Mouse (Mus musculus): Measurements from ENCODE around the gene Jmy.
A peak's percentile ranks its signal among the peaks of the same experiment; 100 is the strongest.

Gene Jmy

GRCm38 (mm10) chr13:93459566-93459965, 40.0 kb downstream of the Jmy start:
- DNase-seq (ENCODE audit: low read depth, low spot score) = no peak

- no peak for DNase-seq (ENCODE audit: low read depth, low spot score)
Measured at GRCm38 (mm10) chr13:93458616-93459015, 41.0 kb downstream of the Jmy start.

DNA sequence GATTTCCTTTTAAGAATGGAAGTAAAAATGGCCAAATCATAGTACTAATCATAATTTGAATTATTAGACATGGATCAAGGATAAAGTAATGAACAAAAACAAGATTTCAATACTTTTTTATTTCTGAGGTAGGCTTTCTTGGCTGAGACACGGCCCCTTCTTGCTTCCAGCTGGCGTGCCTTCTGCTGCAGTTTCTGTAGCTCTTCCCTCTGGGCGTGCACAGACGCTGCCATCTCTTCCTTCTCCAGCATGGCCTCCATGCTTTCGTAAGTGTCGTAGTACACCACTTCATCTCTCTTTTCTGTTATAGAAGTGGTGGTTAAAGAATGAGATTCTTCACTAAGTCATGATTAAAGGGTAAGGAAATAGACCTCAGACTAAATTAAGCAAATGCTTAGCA, 46.3 kb downstream of the Jmy start:
- DNase-seq (ENCODE audit: low read depth, low spot score) = no peak

DNA sequence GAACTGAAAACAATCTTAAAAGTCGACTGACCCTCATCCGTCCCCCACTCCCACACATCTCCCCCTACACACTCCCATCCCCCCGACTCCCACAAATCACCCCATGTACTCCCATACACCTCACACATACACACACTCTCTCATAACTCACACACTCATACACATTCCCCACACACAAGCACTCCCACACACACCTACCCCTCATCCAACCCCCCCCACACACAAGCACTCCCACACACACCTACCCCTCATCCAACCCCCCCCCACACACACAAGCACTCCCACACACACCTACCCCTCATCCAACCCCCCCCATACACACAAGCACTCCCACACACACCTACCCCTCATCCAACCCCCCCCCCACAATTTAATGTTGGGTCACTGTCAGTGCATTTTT, 59.4 kb downstream of the Jmy start:
- DNase-seq (ENCODE audit: low read depth, low spot score) = no peak

GRCm38 (mm10) chr13:93429205-93429604, 70.4 kb downstream of the Jmy start:
- DNase-seq (ENCODE audit: low read depth, low spot score) = no peak

DNA sequence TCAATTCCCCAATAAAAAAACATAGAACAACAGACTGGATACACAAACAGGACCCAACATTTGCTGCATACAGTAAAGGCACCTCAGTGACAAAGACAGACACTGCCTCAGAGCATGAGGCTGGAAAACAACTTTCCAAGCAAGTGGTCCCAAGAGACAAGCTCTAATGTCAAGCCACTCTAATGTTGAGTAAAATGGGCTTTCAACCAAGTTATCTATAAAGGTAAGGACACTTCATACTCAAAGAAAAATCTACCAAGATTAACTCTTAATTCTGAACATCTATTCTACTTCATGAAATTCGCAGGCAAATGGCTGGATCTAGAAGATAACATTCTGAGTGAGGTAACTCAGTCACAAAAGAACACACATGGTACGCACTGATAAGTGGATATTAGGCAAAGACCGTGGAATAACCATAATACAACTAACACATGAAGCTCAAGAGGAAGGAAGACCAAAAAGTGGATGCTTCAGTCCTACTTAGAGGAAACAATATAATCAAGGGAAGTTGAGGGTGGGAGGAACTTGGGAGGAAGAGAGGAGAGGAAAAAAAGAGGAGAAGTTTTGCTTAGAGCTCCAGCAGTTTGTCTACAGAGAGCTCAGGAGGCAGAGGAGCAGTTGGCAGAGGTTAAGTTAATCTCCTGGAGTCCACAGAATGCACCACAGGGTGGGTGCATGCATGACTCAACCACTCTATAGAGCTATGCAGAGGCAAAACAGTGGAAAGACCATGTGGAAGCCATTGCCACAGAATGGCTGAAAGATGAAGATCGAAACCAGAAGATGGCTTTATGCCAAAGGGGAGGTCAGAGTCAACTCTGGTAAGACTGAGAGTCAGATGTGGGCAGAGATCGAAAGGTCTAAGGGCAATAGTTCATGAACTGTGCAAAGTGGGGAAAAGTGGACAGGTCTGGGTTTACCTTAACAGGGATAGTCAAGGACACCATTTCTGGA, 71.4 kb downstream of the Jmy start:
- DNase-seq (ENCODE audit: low read depth, low spot score) = peak; percentile 5

- no peak for DNase-seq (ENCODE audit: low read depth, low spot score)
Measured at GRCm38 (mm10) chr13:93423224-93423623, 76.4 kb downstream of the Jmy start.

GRCm38 (mm10) chr13:93419779-93420178, 79.8 kb downstream of the Jmy start:
- no peak for DNase-seq (ENCODE audit: low read depth, low spot score)

DNA sequence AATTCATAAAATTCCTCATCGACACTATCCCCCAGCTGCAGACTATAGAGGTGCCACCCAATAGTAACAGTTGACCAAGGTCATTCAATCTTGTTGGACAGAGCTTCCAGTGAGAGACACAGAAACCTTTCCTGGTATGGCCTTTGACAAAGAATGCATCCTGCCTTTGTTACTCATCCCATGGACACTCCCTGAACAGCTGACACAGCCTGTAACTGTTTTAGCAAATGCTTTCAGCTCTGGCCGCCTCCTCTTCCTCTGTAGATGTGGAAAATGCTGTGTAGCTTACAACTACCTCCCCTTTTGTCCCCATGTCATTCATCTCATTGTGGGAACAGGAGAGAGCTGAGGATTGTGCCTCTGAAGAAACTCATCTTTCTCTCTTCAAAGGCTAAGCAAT, 81.3 kb downstream of the Jmy start:
- DNase-seq (ENCODE audit: low read depth, low spot score) = peak; percentile 40

DNA sequence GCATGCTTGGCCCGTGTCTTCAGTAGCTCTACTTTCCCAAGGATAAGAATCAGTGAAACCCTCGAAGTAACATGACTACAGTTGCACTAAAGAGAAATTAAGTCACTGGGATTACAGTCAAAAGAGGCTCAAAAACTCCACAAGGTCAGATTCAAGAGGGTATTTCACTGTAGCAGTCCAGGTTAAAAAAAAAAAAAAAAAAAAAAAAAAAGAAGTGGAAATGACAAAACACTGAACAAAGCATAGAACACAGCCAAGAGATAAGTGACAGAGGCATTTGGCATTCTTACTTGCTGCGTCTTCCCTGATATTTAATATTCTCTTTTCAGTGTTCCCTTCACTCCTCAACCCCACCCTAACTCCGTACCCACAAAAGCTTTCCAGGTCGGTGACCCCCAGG, 84.6 kb downstream of the Jmy start:
- no peak for DNase-seq (ENCODE audit: low read depth, low spot score)

DNA sequence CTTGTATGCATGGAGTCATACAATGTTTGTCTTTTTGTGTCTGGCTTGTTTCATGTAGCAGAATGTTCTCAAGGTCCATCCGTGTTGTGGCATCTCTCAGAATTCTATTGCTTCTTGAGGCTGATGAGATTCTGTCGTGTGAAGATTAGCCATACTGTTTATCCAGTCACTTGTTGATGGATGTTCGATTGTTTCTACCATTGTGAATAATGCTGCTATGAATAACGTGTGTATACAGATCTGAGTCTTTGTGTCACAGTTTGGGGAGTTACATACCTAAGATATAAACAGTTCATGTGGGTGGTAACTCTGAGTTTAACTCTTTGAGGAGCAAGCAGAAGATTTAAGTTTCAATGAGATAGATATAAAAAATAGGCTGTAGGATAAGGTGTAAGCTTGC, 89.3 kb downstream of the Jmy start:
- DNase-seq (ENCODE audit: low read depth, low spot score) = no peak

DNA sequence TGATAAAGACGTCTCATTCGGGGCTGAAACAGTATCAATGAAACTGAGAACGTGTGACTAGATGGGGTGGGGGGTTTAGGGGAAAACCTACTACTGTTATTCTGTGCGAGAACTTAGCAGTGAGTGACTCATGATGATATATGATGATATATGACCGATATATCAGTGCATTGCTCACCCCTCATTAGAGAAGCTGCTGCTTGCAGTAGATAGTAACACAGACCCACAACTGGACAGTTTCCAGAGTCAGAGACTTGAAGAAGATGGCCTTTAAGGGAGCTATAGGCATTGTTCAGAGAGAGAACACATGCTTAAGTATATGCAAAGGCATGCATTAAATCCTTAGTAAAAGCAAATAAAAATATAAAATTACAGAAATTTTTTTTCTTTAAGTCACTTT, 92.8 kb downstream of the Jmy start:
- no peak for DNase-seq (ENCODE audit: low read depth, low spot score)

- no peak for DNase-seq (ENCODE audit: low read depth, low spot score)
Measured at GRCm38 (mm10) chr13:93401947-93402346, 97.7 kb downstream of the Jmy start.

DNA sequence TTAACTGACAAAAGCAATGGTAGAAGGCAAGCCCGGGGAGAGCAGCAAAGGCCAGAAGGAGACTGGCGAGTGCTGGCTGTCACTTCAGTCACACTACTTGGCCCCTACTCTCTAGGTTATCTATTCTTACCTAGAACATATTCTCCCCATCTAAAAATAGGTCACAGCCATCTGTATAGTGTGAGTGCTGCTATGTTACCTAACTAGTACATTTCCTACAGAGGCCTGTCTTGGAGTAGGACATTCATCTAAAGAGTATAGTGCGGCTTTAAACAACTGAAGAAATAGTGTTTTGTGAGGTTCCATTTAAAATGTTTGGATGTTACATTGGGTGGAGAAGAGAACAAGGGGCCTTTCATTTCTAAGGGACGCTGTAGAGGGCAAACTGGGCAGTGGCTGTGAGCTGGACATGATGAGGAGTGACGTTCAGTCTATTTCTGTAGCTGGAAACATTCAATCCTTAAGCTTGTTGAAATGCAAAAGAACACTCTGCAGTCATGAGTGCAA, 99.8 kb downstream of the Jmy start:
- DNase-seq (ENCODE audit: low read depth, low spot score) = no peak

DNA sequence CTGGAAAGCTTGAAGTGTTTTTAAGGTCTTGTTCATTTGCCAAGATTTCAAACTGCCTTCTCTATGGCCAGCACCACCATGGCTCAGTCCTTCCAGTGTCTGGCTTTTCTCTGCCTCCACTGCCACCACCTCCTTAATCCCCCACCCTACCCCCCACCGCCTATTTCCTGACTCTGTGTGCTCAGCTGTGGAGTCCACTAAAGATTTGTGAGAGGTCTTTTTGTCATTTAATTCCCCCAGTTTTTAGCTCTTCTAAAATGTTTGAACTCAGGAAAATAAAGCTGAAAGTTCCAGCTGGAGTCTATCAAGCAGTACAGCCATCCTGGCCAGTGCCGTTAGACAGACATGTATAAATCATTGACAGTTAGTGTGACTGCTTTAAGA, 110.4 kb downstream of the Jmy start:
- DNase-seq (ENCODE audit: low read depth, low spot score) = no peak

GRCm38 (mm10) chr13:93388594-93389241, 110.9 kb downstream of the Jmy start:
- no peak for DNase-seq (ENCODE audit: low read depth, low spot score)

DNA sequence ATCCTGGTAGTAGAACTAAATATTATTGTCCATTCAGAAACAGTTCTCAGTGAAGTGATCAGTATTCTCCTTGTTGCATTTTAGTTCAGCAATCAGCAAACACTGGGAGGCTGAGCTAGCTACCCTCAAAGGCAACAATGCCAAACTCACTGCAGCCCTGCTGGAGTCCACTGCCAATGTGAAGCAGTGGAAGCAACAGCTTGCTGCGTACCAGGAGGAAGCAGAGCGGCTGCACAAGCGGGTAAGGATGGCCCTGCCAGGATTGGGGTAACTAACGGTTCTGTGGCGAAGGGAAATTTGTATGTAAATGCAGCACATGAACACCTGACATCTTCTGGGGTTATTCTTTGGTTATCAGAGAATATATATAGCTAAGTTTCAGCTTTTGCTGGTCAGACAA, 112.2 kb downstream of the Jmy start:
- DNase-seq (ENCODE audit: low read depth, low spot score) = no peak

- DNase-seq (ENCODE audit: low read depth, low spot score) = no peak
Measured at GRCm38 (mm10) chr13:93385147-93385546, 114.5 kb downstream of the Jmy start.

- no peak for DNase-seq (ENCODE audit: low read depth, low spot score)
Measured at GRCm38 (mm10) chr13:93384481-93384880, 115.1 kb downstream of the Jmy start.

DNA sequence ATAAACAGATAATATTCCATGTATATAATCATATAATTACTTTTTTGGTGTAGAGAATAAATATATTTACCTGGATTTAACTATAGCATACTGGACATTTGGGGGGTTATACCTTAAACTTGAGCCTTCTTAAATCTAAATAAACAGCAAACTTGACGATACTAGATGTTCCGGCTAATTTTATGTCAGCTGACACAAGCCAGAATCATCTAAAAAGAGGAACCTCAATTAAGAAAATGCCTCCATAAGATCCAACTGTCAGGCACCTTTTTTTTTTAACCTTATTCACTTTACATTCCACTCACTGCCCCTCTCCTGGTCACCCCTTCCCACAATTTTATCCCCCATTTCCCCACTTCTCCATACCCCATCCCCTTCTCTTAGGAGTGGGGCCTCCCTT, 116.0 kb downstream of the Jmy start:
- DNase-seq (ENCODE audit: low read depth, low spot score) = no peak

DNA sequence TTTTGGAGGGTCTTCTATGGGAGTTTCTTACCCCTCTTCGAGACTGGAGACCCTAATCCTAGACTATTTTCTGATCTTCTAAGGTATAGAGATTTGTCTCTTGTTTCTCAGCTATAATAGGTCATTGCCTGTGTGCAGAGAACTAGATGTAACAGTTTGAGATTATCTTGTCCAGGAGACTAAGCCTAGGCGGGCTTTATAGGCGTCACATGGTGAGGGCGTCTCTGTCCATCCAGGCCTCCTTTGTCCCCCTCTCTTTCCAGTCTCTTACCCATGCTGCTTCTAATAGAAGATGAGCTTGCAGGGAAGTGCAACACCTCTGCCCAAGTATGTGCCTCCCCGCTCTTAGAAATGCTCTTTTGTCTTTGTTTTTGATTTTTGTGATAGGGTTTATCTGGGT, 116.5 kb downstream of the Jmy start:
- DNase-seq (ENCODE audit: low read depth, low spot score) = no peak

DNA sequence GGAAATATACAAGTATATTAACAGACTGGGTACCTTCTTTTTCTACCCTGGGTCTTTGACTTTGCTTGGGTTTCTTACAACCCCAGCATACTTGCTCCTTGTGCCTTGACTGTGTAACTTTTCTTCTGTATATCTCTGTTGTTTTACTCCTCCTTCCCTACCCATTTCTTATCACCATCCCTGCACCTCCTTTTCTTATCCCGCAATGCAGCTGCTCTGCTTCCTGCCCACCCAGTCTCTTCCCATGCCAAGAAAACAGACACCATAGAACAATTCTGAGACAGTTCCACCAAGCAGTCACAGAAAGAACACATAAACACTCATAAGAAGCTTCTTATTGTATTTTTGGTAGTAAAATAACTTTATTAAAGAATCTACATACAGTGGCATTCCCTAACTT, 118.3 kb downstream of the Jmy start:
- DNase-seq (ENCODE audit: low read depth, low spot score) = no peak
